Mouse (Mus musculus): ENCODE results near the gene Pcdh7. TPM values are rescaled to one million over a fixed set of nuclear protein-coding genes. Genes with fewer than 3 reads are reported as not detected.
A peak's percentile ranks its signal among the peaks of the same experiment; 100 is the strongest.
"Not testable (repeated sequence)": the region's sequence is repeated elsewhere in the genome, so short reads cannot be mapped to it uniquely, and the experiment has no call there.

Pcdh7 gene
- 169 and 213 TPM in 2 replicates for total RNA-seq (2014; rRNA removed; ENCODE audit: low replicate concordance)
- 19.9 and 22.4 TPM in 2 replicates for polyA plus RNA-seq (2015; fragmentation: Nextera tagmentation; extraction: Ambion mirVana)

DNA sequence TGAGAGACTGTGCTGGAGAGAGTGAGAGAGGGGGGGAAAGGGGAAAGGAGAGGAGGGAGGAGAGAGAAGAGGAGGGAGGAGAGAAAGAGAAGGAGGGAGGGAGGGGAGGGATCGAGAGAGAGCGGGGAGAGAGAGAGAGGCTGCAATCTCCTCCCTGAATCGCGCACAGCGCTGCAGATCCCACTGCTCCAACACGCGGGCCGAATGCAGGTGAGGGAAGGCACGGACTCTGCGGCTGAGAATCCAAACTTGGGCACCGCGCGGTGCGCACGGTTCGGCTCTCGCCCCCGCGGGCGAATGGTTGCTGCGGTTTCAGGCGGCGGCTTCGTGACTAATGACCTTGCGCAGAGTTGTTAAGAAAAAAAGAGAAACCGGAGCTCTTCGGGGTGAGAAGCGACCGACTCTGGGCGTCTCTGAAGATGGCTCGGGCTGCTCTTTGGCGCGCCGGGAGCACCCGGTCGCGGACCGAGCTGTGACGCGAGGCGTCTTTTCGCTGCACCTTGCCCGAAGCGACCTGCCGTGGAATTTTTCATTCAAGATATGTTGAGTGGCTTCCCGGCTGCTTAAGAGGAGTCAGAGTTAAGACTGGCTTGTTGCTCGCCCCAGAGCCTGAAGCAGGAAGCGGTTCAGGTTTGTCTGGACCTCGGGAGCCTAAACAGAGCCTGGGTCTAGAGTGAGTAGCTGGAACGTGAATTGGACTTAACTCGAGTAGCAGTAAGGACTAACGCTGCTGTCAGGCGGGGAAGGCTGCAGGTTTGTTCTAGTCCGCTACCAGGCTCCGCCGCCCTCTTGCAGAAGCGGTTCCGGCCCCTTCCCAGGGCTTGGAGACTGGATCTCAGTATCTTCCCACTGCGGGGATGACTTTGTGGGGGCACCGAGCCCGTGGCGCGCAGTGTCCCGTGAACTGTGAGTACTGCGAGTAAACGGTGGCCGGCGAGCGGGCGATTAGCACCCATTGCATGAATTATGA is at the start of gene Pcdh7:
TSS of gene Pcdh7 (plus strand) at position 62 of the 970 bp plus-strand sequence.
- H3K27ac ChIP-seq (ENCODE audit: low read depth), result peak within 1 kb of the TSS; percentile 95
- H3K9me3 ChIP-seq (replicated peaks; ENCODE audit: control insufficient read depth, low read length), result no peaks in the 10 kb centered on the region
- H3K27me3 ChIP-seq (ENCODE audit: control insufficient read depth, insufficient read depth, low read length), result no peaks in the 10 kb centered on the region
- TF ChIP-seq CTCF (IDR thresholded peaks at IDR 0.05; ENCODE audit: low read depth) (no peak), EP300 (IDR thresholded peaks at IDR 0.05; ENCODE audit: low read depth) (no peak)
- H3K9ac ChIP-seq (replicated peaks; ENCODE audit: low read depth, low read length), result peak within 1 kb of the TSS; percentile 78
- H3K36me3 ChIP-seq (replicated peaks; ENCODE audit: control insufficient read depth, insufficient read depth, low read length), result 0 out of 2 replicates have a peak, but pooled peaks cover 5% of the 10 kb centered on the region
- DNase-seq (ENCODE audit: low spot score) (peak; percentile 83), ATAC-seq (ENCODE audit: insufficient read depth, low read depth) (peak; percentile 22)
- H3K4me3 ChIP-seq (ENCODE audit: low read depth, low read length), result peak within 1 kb of the TSS; percentile 71
- under 1% methylated on average over 67 of the region's 70 CpGs for WGBS
- no peaks in the 10 kb centered on the region for H3K4me1 ChIP-seq (ENCODE audit: control insufficient read depth, insufficient read depth)
- peak within 1 kb of the TSS; percentile 75 for H3K4me2 ChIP-seq (ENCODE audit: low read depth, low read length)

DNA sequence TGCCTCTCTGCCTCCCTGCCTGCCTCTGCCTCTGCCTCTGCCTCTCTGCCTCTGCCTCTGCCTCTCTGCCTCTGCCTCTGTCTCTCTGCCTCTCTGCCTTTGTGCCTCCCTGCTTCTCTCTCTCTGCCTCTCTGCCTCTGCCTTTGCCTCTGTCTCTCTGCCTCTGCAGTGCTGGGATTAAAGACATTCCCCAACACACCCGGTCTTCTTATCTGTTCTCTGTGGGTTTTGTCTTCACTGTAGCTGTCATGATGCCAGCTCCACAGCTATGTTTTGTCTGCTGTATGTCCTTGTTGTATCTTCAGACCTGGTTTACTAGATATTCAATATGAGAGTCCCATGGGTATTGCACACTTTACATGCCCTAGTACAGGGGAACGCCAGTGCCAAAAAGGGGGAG is 40.8 kb upstream of the Pcdh7 start:
- H3K4me2 ChIP-seq (ENCODE audit: low read depth, low read length); H3K36me3 ChIP-seq (replicated peaks; ENCODE audit: control insufficient read depth, insufficient read depth, low read length); H3K4me1 ChIP-seq (ENCODE audit: control insufficient read depth, insufficient read depth); DNase-seq (ENCODE audit: low spot score); H3K27me3 ChIP-seq (ENCODE audit: control insufficient read depth, insufficient read depth, low read length); H3K27ac ChIP-seq (ENCODE audit: low read depth); ATAC-seq (ENCODE audit: insufficient read depth, low read depth); H3K9ac ChIP-seq (replicated peaks; ENCODE audit: low read depth, low read length); H3K9me3 ChIP-seq (replicated peaks; ENCODE audit: control insufficient read depth, low read length); H3K4me3 ChIP-seq (ENCODE audit: low read depth, low read length): not testable (repeated sequence)
- 46% methylated on average over 2 of the region's 2 CpGs for whole genome bisulfite sequencing

DNA sequence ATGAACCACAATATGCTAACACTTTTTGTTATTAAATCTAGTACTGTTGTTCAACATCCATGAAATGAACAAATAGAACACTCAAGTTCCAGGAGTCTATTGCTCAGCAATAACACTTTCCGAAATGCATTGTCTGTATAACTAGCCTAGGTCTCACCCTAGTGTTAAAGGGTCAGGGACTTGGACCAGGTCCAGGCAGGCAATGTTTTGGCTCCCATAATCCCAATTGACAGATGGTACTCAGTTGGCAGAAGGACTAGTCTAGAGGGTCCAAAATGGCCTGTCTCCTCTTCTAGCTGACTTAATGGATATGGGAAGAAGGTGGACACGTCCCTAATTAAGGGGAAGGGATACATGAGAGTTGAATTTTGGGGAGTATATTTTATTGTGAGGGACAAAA is 9.4 kb upstream of the Pcdh7 start:
- Histone ChIP-seq H3K9ac (replicated peaks; ENCODE audit: low read depth, low read length) (no peak overlapping the region), H3K4me3 (ENCODE audit: low read depth, low read length) (no peak overlapping the region), H3K4me2 (ENCODE audit: low read depth, low read length) (no peak overlapping the region), H3K9me3 (replicated peaks; ENCODE audit: control insufficient read depth, low read length) (no peaks in the 10 kb centered on the region), H3K27me3 (ENCODE audit: control insufficient read depth, insufficient read depth, low read length) (no peaks in the 10 kb centered on the region), H3K36me3 (replicated peaks; ENCODE audit: control insufficient read depth, insufficient read depth, low read length) (no peaks in the 10 kb centered on the region), H3K27ac (ENCODE audit: low read depth) (no peak overlapping the region), H3K4me1 (ENCODE audit: control insufficient read depth, insufficient read depth) (no peaks in the 10 kb centered on the region)
- TF ChIP-seq EP300 (IDR thresholded peaks at IDR 0.05; ENCODE audit: low read depth), result no peak
- TF ChIP-seq CTCF (IDR thresholded peaks at IDR 0.05; ENCODE audit: low read depth), result no peak
- no peak for ATAC-seq (ENCODE audit: insufficient read depth, low read depth)
- 79% methylated on average over 2 of the region's 2 CpGs for whole genome bisulfite sequencing
- DNase-seq (ENCODE audit: low spot score), result no peak

DNA sequence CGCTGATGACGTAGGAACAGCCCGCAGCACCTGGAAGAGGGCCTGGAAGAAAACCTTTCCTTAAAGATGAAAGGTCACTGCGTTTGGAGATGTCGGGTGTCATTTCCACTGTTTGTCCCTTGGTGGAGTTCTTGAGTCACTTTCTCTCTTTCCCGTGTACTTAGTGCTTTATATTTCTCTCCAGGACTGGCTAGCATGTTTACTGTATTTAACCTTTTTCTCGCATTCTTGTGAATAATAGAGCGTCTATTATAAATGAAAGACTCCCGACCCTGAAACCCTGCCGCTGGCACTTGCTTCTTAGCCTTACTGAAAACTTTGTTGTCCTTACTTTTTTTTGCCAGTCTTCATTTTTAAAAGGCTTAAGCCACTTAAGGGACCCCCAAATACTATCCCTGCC is 3.8 kb upstream of the Pcdh7 start:
- no peaks in the 10 kb centered on the region for H3K27me3 ChIP-seq (ENCODE audit: control insufficient read depth, insufficient read depth, low read length)
- H3K27ac ChIP-seq (ENCODE audit: low read depth), result peak overlapping the region; percentile 95; the same call in 1 of the 2 replicates
- TF ChIP-seq EP300 (IDR thresholded peaks at IDR 0.05; ENCODE audit: low read depth), result no peak
- peak; percentile 60 for TF ChIP-seq CTCF (IDR thresholded peaks at IDR 0.05; ENCODE audit: low read depth)
- no peak for ATAC-seq (ENCODE audit: insufficient read depth, low read depth)
- no peaks in the 10 kb centered on the region for H3K36me3 ChIP-seq (replicated peaks; ENCODE audit: control insufficient read depth, insufficient read depth, low read length)
- WGBS, result 1% methylated on average over 10 of the region's 10 CpGs
- peak overlapping the region; percentile 71 for H3K4me3 ChIP-seq (ENCODE audit: low read depth, low read length)
- peak overlapping the region; percentile 75 for H3K4me2 ChIP-seq (ENCODE audit: low read depth, low read length)
- no peaks in the 10 kb centered on the region for H3K4me1 ChIP-seq (ENCODE audit: control insufficient read depth, insufficient read depth)
- H3K9me3 ChIP-seq (replicated peaks; ENCODE audit: control insufficient read depth, low read length), result no peaks in the 10 kb centered on the region
- H3K9ac ChIP-seq (replicated peaks; ENCODE audit: low read depth, low read length), result peak overlapping the region; percentile 78
- no peak for DNase-seq (ENCODE audit: low spot score)

DNA sequence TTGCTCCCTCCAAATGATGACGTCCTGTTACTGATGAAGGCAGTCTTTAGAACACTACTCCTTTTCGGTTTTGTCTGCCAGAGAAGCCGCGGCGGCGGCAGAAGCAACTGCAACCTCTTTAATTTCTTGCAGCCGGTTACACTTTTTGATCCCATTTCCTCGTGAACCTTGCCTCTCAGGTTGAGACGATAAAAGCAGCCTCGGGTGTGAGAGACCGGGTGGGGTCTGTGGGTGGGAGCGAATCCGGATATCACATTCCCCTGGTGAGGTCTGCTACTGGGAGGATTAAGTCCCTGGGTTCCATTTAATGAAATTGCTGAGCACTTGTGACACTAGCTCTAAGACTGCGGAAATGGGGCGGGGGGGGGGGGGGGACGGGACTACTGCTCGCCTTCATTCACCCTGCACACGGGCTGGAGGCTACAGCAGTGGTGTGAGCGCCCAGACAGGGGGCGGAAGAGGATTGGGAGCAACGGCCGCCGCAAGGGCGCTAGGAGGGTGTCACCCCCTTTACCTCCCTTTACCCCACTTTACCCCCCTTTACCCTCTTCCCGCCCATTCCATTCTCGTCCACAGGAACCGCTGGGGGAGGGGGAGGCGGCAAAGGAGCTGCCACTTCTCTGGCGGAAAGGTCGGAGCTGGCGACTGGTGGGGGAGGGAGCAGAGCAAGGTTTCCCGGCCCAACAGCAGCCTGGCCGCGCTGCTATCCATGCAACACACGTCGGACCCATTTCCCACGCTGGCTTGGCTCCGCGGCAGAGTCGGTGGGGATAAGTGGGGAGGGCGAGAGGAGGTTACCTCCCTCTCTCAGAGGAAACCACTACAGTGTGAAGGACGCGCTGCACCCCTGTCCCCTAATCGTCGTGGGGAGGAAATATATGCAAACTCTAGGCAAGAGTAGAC is 2.9 kb upstream of the Pcdh7 start:
- H3K36me3 ChIP-seq (replicated peaks; ENCODE audit: control insufficient read depth, insufficient read depth, low read length), result no peaks in the 10 kb centered on the region
- peak overlapping the region; percentile 71 for H3K4me3 ChIP-seq (ENCODE audit: low read depth, low read length)
- no peaks in the 10 kb centered on the region for H3K27me3 ChIP-seq (ENCODE audit: control insufficient read depth, insufficient read depth, low read length)
- ATAC-seq (ENCODE audit: insufficient read depth, low read depth) (peak; percentile 28), DNase-seq (ENCODE audit: low spot score) (peak; percentile 77)
- no peaks in the 10 kb centered on the region for H3K9me3 ChIP-seq (replicated peaks; ENCODE audit: control insufficient read depth, low read length)
- peak overlapping the region; percentile 78 for H3K9ac ChIP-seq (replicated peaks; ENCODE audit: low read depth, low read length)
- peak; percentile 43 for TF ChIP-seq CTCF (IDR thresholded peaks at IDR 0.05; ENCODE audit: low read depth)
- no peak for TF ChIP-seq EP300 (IDR thresholded peaks at IDR 0.05; ENCODE audit: low read depth)
- peak overlapping the region; percentile 75 for H3K4me2 ChIP-seq (ENCODE audit: low read depth, low read length)
- under 1% methylated on average over 43 of the region's 45 CpGs for WGBS
- H3K27ac ChIP-seq (ENCODE audit: low read depth), result peak overlapping the region; percentile 95
- no peaks in the 10 kb centered on the region for H3K4me1 ChIP-seq (ENCODE audit: control insufficient read depth, insufficient read depth)

Data from heart, postnatal 0 days (tissue).